8 mouse cellular contexts compared by ENCODE assay signal in genomic region chr3:9347446-9347860, GRCm38 (mm10).
DNase-seq lines count a peak whose midpoint lies in the region; ATAC-seq and TF ChIP-seq lines count a peak whose summit lies in the region.

No protein-coding gene starts in this region.

- 2% methylated on average over 15 of the region's 15 CpGs for WGBS in kidney, embryonic 15.5 days
- WGBS in intestine, postnatal 0 days: 10% methylated on average over 15 of the region's 15 CpGs

- H3K27me3 ChIP-seq in kidney, embryonic 15.5 days: 0 out of 2 replicates have a peak, but pooled peaks cover 2% of the 10 kb centered on the region
- peaks cover 22% of the 10 kb centered on the region; the same call in 1 of the 2 replicates for H3K27me3 ChIP-seq in intestine, postnatal 0 days (replicated peaks; ENCODE audit: control insufficient read depth, insufficient read depth, low read length)

- no peak for DNase-seq in kidney, adult 18-20 months
- DNase-seq in adrenal gland, postnatal 4 days (ENCODE audit: low spot score in 2 of 2): peak; percentile 28 to 41
- peak; percentile 71 for DNase-seq in testis, postnatal 14 days (ENCODE audit: low spot score)
- DNase-seq in left cerebral cortex, adult 8-10 months (ENCODE audit: low spot score in 2 of 2): no peak

- no peaks in the 10 kb centered on the region for H3K9me3 ChIP-seq in kidney, embryonic 15.5 days (replicated peaks)
- no peaks in the 10 kb centered on the region for H3K9me3 ChIP-seq in intestine, postnatal 0 days (ENCODE audit: control insufficient read depth)

- ATAC-seq in kidney, embryonic 15.5 days (replicated peaks; ENCODE audit: low FRiP score): peak; percentile 92
- ATAC-seq in granulocyte monocyte progenitor cell, adult 5-6 weeks (replicated peaks; ENCODE audit: poor library complexity, severe bottlenecking): 0 out of 2 replicates have a peak, but pooled peaks have one; percentile 6
- ATAC-seq in intestine, postnatal 0 days: peak; percentile 53
- 0 out of 2 replicates have a peak, but pooled peaks have one; percentile 15 for ATAC-seq in megakaryocyte-erythroid progenitor cell, adult 5-6 weeks (replicated peaks; ENCODE audit: low FRiP score, low TSS enrichment, poor library complexity, severe bottlenecking)

- peak overlapping the region; percentile 56 for H3K4me3 ChIP-seq in kidney, embryonic 15.5 days (replicated peaks)
- H3K4me3 ChIP-seq in intestine, postnatal 0 days (ENCODE audit: low read depth, low read length): peak overlapping the region; percentile 48

- TF ChIP-seq CTCF in intestine, postnatal 0 days (IDR thresholded peaks at IDR 0.05; ENCODE audit: low read depth): no peak

- no peaks in the 10 kb centered on the region for H3K36me3 ChIP-seq in kidney, embryonic 15.5 days
- no peaks in the 10 kb centered on the region for H3K36me3 ChIP-seq in intestine, postnatal 0 days (ENCODE audit: control insufficient read depth, insufficient read depth)

- H3K4me2 ChIP-seq in kidney, embryonic 15.5 days: peak overlapping the region; percentile 95
- H3K4me2 ChIP-seq in intestine, postnatal 0 days (replicated peaks; ENCODE audit: low read depth): peak overlapping the region; percentile 89

- peaks cover 19% of the 10 kb centered on the region for H3K4me1 ChIP-seq in kidney, embryonic 15.5 days
- H3K4me1 ChIP-seq in intestine, postnatal 0 days (replicated peaks; ENCODE audit: control insufficient read depth, insufficient read depth, low read length): peaks cover 8% of the 10 kb centered on the region; the same call in 1 of the 2 replicates

- H3K9ac ChIP-seq in kidney, embryonic 15.5 days: no peak overlapping the region
- no peak overlapping the region for H3K9ac ChIP-seq in intestine, postnatal 0 days (ENCODE audit: low read depth, low read length)

- peak overlapping the region; percentile 67 for H3K27ac ChIP-seq in kidney, embryonic 15.5 days
- no peak overlapping the region for H3K27ac ChIP-seq in intestine, postnatal 0 days (ENCODE audit: low read depth, low read length)

Comparison
In these comparisons a context has a peak if more than half of its experiments do, and no peak if none do; other contexts are left out.
1. ATAC-seq: peak in every context shown above with its lines; median percentile 92 in kidney, embryonic 15.5 days; 53 in intestine, postnatal 0 days; 15 in megakaryocyte-erythroid progenitor cell, adult 5-6 weeks; 6 in granulocyte monocyte progenitor cell, adult 5-6 weeks.
2. DNase-seq: peak in adrenal gland, postnatal 4 days (2 of 2) and testis, postnatal 14 days (single experiment); none in kidney, adult 18-20 months (single experiment) and left cerebral cortex, adult 8-10 months (0 of 2).